Mouse (Mus musculus) layer of hippocampus, adult 9-10 months (tissue): ENCODE results near the gene Dct.

ENCODE experiments used
- DNase-seq: peaks from one replicate; pipeline ENCODE4 v3.0.0; 2022; ENCODE audit warnings: low spot score

The Dct gene

DNA sequence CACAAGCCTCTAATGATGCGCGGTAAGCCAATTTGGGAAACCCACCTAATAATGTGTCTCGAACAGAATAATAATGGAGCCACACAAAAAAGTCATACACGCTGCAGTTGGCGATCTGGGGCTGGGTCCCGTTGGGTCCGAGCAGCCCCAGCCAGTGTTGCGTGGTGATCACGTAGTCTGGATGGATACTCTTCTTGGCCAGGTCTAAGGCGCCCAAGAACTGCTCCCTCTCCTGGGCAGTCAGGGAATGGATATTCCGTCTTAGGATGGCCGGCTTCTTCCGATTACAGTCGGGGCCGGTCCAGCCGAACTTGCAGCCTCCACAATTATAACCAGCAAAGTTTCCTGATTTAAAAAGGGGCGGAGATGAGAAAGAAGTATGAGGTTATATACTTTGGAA, 9.1 kb downstream of the Dct start:
- DNase-seq = no peak

DNA sequence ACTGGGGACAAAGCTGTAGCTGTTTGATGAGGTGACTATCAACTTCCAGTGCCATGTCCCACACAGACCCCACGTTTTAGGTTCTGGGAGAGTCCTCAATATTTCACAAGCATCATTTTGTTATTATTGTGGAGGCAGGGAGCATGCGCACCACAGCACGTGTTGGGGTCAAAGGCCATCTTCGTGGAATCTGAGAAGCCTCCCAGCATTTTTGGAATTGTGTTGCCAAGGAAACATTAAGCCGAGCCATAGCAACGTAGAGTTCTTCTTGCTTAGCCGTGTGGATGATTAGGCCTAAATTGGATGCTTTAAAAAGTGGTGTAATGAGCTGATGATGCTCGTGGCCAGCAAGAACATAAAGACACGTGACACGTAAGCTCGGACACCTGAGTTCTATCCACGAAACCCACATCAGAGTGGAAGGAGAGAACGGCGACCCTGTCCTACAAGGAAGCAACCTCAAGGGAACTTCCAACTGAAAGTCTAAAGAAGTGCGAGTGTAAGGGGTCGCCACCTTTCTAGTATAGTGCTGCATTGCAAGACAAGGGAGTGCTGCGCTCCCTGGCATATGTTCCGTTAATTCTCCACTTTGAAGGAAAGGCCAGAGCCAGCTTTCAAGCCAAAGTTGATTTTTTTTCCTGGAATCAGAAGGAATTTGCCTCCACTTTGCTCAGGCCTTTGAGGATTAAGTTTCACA, 9.8 kb downstream of the Dct start:
- no peak for DNase-seq

DNA sequence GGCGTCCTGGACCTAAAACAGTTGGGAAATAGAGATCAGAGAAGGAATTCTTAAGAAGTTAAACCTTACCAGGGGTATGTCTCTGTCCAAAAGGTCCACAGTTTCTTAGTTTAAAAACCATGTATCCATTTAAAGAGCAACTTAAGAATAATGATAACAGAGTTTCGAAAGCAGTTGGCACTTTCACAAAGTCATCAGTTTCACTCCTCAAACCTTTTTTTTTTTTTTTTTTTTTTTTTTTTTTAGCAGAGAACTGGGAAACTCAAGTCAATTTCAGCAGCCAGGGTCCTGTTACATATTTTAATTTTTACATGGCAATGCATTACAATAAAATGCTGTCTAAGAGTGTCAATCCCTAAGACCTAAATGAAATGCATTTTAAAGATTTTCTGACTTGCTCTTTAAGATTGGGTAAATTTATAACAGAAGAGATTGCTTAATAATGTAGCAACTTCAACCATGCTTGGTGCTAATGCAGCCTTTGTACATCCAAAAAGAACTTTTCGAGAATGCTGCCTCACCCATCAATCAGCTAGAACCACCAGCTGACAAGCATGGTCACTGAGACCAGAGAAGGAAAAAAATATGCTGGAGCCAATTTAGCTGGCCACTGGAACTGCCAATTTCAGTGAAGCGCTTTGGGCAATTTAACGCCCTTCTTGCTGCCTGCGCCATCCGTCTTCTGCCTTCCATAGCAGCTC, 11.3 kb downstream of the Dct start:
- DNase-seq = no peak

DNA sequence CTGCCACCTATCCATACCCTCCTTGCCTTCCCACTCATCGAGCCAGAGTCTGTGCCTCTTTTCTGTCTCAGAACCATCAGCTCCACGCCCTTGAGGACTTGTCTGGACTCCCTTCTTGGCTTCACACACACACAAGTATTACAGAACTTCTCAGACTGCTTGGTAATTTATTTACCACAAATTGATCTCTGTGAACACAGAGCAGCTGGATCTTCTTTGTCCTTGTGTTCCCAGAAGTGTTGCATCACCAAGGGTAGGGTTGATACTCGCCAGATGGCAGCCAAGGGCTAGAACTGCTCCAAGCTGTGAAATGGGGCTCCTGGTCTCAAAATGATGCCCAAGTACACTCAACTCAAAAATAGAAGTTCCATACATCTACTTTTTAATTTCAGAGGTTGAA, 13.0 kb downstream of the Dct start:
- DNase-seq = no peak

DNA sequence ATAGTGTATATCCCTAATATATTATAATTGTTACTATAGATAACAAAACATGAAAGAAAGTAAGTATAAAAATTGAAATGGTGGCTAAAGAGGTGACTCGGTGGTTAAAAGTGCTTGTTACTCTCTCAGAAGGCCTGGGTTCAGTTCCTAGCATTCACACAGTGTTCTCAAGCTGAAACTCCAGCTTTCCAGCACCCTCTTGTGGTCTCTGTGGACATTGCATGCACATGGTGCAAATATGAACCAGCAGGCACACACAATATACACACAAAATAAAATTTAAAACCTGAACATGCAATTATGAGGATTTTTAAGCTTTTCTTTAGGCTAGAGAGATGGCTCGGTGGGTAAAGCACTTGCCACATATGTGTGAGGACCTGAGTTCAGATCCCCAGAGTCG, 24.5 kb downstream of the Dct start:
- DNase-seq = no peak

DNA sequence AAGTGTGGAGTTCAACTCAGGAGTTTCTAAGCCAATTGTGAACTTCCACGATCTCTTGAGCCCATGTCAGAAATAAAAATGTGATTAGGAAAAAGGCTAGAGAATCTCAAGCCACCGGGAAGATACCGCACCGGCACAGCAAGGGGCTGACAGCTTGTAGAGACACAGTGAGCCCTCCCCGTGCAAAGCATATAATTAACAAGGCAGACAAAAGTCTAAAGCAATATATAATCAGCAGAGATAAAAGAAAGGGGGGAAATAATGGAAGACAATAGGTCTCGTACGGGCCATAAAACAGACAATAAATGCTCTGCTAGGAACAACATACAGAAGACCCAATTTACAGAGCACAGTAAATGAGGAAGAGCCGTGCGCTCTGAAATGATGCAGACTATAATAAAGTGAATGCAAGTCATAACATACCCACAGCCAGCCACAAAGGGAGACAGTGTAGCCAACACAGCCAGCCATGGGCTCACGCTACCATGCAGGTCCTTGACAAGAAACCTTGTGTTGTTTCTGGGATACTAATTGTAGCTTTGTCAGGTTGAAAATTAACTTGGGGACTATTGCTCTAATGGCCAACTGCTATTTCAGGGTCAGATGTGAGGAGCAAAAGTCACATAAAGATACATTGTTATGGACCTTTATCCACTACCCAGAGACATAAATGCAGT, 30.0 kb downstream of the Dct start:
- no peak for DNase-seq

DNA sequence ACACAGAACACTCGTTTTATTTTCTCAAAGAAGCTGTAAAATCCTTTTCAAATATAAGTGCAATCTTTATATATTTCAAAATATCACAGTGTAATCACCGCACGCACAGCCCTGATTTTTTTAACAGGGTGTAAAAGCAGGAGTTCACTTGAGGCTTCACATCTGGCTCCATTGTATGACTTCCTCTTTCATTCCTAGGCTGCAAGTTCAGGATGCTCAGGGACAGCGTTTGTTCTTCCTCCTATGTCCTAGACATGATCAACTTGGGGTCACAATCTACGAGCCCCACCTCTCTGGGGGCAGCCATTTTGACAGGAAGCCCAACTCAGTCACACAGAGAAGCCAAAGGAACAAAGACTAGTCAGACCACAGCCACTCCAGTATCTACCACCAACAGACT, 32.7 kb downstream of the Dct start:
- DNase-seq = no peak

DNA sequence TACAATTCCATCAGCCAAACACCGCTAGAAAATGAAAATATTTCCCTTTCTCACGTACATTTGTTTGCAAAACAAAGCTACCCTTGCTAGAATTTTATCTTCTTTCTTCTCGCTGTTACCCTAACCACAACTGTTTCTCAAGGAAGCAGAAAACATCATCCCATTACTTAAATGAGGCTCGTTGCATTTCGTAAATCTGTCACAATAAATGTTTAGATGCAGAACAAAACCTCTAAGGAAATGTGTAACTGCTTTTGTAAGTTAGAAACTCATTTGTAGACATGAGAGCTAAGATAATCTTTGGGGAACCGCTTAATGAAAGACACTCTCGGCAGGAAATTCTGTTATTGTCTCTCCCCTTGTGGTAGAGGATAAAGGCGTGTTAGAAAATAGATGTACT, 38.8 kb downstream of the Dct start:
- no peak for DNase-seq

DNA sequence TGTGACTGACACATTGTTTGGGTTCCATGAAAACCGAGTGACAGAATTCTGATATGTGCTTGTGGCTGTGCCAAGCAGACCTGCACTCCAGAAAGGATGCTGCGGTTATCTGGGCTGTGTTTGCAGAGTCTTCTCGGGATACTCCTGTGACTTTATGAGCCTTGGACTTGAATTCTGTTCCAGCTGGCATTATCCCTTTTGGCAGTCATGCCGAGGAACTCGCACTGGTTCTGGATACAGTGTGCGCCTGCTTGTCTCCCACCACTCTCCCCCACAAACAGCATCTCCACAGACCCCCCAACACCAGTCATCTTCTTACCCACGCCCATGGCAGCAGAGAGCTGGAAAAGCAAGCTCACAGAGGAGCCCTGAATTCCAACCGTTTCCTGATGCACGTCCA, 42.5 kb downstream of the Dct start:
- no peak for DNase-seq

DNA sequence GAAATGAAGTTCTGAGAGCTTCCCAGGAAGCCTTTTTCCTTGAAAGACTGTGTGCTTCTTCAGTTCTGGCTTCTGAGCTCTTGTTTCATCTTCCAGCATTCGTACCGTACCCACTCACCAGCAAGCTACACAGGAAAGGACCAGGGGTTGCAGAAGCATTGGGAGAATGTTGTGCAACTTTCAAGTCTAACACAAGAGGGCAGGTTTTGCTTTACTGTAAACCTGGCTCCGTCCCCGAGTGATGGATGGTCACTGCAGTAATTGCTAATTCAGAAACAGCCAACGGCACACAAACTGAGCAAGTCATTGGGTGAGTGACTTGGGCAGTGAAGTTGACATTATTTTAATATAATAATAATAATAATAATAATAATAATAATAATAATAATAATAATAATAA, 46.3 kb downstream of the Dct start:
- DNase-seq = peak; percentile 21

DNA sequence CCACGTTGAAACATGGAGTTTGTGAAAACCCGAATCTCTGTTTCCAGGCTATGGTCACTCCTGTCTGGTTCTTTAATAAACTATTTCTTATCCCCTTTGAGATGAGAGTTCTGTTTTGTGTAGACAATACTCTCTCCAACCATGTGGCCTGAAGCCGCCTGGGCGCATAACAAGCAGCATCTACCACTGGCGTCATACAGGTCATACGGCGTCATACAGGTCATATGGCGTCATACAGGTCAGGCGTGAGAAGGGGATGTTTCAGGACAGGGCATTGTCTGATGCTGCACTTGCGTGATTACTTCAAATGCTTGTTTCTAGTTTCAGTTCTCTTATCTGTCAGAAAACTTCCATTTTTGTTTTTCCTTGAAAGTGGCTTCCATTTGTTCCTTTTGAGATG, 47.6 kb downstream of the Dct start:
- no peak for DNase-seq

DNA sequence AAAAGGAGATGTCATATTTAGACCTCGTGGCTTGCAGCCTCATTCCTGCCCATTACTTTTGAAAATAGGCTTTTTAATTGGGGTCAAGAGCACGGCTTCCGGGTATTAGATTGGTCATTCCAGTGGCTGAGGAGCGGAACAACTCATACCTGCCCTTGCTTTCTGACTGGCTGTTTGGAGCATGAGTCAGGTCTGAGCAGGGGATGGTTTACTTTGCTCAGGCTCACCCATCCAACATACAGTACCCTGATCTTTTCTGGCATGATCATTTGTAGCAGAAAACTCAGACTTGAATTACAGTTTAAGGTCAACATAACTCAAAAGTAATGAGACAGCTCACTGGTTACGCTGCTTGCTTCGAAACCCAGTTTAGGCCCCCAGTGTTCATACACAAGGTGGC, 58.2 kb downstream of the Dct start:
- no peak for DNase-seq

DNA sequence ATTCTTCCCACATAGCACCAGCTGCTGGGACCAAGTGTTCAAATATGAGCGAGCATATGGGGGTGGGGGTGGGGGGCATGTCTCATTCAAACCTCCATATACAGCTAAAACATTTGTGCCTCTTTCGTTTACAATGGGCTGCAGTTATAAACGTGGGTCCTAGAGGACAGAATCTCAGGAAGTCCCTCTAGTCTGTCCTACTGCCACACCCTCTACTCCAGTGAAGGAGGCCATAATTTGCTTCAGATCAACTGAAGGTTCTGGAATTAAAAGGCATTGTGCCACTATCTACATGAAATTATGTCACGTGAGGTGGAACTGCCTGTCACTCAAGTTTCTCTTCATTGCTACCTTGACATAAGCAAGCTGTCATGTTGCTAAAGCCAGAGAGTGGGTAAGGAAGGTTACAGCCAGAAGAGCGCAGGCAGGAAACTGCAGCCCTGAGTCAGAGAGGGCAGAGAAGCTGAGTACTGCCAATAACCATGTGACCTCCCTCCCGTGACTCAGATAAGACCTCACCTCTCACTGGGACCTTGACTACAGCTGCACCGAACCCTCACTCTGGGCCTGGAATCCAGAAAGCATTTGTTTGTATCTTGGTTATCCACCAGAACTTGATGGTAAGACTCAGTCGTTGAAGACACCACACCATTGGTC, 59.3 kb downstream of the Dct start:
- no peak for DNase-seq

DNA sequence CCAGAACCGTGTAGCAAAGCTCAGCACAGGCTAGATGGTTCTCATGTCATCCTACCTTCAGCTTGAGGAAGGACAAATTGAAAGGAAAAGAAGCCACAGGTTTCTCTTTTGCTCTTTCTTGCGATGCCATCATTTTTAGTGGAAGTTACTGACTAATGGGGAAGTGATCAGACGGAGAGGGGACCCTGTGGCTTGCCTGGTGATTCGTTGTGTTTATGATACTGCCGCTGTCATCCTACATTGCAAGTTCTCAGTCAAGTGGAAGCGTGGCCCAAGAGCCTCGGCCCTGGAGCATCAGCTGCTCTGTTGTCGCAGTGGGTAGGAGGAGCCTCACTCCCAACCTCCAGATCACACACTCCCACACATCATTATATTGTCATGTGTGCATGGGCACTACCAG, 61.8 kb downstream of the Dct start:
- DNase-seq = no peak

DNA sequence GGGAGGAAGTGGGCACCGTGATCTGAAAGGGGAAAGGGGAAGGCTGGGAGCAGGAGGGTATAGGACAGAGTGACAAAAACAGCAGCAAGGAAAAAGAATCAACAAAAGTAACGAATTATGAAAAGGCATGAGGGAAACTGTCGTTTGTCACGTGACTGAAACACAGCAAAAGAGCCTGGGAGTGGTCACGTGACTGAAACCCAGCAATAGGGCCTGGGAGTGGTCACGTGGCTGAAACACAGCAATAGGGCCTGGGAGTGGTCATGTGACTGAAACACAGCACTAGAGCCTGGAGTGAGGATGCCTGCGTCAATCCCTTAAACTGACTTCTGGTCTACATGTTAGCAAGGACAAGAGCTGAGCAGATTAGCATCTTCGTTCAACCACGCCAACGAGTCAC, 63.6 kb downstream of the Dct start:
- DNase-seq = no peak

DNA sequence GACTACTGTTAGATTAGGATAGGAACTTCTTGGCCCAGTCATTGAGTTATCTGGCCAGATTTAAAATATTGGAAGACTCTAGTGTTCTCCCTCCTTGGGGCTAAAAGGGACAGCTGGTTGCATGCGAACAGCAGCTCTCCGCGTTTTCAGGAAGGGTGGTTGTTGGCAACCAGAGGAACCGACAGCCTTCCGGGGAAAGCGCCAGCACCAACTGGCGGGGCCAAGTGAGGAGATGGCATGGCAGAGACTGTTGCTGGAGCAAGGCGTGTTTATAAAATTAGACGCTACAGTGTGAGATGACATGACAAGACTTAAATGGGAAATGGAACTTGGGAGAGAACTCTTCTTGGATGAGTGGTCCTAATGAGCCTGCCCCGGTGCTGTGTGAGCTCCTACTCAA, 70.5 kb downstream of the Dct start:
- no peak for DNase-seq

DNA sequence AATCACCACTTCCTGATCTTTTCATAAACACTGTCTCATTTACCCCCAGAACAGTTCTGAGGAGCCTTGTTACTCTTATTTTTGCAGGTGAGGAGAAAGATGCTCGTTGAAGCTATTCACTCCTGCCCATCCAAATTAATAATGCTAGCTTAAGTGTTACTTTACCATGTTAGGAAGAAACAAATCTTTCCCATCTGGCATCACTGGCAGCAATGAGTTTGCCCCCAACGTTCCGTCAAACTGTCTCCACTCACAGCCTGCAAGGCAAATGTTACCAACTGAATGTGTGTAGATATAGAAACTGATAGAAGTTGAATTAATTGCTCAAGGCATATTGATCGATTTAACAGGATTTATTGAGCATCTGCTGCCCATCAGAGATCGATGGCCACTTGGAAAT, 79.5 kb downstream of the Dct start:
- DNase-seq = no peak
